Mouse (Mus musculus) left cerebral cortex, postnatal 14 days (tissue): ENCODE results near the gene Ecpas. TPM values are rescaled to one million over a fixed set of nuclear protein-coding genes. Genes with fewer than 3 reads are reported as not detected.

Experiments used
- DNase-seq, 2 experiments: peaks; one replicate each; pipeline ENCODE4 v3.0.0; 2021 to 2022; ENCODE audit warnings: low spot score in 2 of 2, mixed read lengths in 1 of 2
- intact Hi-C: fragments of 180-260 bp; cut with DNase I; formaldehyde crosslinking; loops from one replicate; pipeline ENCODE4 v1.15.1; 2025
- total RNA-seq, 2 experiments: library from RNA; stranded (reverse); gene quantifications; 2 replicates each; pipeline ENCODE4 v1.2.3; 2021

Ecpas gene
- total RNA-seq, 2 experiments from 2014 or later = 134 to 145 TPM

DNA sequence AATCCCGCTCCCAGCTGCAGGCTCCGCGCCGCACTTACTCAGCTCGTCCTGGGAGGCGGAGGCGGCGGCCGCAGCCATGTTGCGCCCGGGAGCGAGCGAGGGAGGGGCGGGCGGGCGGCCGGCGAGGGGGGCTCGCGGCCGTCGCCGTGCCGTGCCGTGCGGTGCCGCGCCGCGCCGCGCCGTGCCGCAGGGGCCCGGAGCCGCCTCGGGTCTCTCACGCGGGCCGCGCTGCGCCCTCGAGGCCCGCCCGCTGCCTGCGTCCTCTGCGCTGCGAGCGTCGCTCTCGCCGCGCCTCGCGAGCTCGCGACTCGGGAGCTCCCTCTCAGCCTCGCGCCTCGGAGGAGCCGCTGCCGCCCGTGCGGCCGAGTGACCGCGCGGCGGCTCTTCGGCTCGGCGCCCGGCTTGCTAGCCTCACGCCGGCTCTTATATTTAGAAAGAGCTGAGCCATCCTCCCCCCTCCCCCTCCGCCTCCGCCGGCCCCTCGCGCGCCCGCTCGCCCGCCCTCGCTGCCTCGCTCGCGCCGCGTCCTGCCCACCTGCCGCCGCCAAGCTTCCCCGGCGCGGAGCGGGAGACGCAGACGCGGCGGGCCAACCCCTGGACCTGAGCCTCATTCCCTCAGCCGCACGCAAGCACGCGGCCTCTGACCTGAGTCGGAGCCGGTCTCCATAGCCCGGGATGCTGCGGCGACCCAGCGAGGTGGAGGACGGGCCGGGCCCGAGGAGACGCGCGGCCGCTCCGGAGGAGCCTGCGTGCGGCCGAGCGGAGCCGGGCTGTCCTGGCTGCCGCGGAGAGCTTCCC is 519 bp downstream of the Ecpas start:
- DNase-seq = peak; percentile 57 to 58
- intact Hi-C loops = loop anchor here (2.0 kb wide), 1 partner anchor 31 kb away; the partner anchor contains the start of gene Zkscan16

DNA sequence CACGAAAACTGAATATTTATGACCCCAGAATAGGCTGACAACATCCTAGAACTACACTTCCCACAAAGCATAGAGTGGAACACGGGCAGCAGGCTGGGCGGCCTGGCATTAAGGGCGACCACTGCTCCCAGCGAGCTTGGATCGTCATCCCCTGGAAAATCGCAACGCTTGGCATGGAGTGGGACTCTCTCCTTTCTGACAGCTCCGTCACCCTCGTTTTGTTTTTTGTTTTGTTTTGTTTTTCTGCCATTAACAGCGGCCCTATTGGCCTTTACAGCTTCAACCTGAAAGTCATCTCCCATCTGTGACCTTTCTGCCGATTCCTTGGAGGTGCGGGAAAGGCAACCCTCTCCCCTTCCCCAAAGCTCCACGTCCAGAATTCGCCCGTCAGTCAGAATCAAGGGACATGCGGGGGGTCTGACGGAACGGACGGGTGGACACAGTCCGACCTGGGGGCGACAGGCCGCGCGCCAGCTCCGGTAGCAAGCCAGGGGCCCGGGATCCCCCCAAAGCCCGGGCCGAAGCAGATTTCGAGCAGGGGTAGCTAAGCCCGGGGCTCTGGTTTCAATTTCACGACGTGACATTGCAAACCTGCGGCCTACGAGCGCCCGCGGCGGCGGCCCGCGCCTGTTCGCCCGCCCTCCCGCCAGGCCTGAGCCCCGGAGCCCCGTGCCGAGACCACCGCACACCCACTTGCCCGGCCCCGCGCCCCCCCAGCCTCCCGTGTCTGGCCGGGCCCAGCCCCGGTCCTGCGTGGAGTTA is 1.3 kb downstream of the Ecpas start:
- DNase-seq = peak; percentile 45 to 68
- intact Hi-C loops = loop anchor here (2.0 kb wide), 1 partner anchor 32 kb away; the partner anchor contains the start of gene Zkscan16

DNA sequence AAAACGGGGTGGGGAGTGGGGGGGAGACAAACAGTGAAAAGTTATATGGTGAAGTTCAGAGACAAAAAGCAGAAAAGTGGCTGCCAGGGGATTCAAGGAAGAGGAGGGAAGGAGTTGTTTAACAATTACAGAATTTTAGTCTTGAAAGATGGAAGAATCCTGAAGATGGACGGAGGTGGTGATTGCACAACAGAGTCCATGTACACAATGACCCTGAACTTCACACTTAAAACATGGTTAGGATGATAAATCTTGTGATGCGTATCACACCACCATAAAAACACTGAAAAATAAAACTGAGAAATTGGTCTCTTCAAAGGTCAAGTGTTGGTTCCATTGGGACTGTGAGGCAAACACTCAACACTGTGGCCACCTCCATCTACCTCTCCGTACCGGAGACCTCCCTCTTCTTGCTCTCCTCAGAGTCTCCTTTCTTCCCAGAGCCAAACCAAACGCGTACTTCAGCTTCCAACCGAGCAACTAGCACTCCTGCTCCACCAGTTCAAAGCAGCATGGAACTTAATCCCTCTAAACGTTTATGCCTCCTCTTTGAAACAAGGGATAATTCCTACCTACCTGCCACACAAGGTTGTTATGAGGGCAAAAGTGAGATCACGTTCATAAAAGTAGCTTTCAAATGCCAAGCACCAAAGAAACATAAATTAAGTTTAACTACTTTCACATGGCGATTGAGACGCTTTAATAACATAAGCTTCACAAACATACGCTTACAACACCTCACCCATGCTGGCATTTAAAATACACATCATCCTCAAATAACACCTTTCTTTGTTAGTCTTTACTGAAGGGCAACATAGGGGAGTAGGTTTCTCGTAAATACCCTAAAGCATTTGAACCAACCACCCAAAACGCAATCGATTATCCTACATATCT is 2.1 kb downstream of the Ecpas start:
- no peak for DNase-seq
- intact Hi-C loops = loop anchor here (2.0 kb wide), 1 partner anchor 32 kb away; the partner anchor contains the start of gene Zkscan16

DNA sequence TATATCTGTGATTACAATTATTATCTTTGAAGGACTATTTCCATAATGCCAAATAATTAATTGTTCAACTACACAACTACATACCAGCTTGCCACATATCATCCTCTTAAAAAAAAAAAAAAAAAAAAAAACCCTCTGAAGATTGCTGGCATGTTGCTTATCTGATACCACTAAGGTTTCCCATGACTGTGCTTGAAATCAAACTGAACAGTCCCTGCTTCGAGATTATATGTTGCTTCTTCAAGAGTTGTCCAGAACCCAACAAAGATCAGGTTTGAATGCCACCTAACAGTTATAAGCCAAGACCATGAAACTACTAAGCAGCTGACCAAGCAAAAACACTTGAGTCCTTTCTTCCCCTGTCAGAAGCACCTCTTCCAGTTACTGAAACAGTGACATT is 5.1 kb downstream of the Ecpas start:
- intact Hi-C loops = no loop called here
- DNase-seq = no peak

DNA sequence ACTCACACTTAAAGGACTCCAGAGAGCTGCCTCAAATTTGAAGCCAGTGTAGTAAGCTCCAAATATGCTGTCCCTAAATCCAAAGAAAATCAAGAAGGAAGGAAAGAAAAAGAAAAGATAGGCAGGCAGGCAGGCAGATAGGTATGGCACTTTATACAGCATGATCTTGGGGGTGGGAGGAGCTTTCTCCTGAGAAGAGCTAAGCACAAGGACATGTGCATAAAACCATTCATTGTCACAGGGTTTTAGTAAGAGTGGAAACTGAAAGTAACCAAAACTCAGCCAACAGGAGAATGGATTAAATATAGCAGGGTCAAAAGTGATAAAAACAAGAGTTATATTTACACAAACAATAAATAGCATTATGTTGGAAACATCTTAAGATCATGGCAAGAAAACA is 14.2 kb downstream of the Ecpas start:
- no peak for DNase-seq
- intact Hi-C loops = no loop called here

DNA sequence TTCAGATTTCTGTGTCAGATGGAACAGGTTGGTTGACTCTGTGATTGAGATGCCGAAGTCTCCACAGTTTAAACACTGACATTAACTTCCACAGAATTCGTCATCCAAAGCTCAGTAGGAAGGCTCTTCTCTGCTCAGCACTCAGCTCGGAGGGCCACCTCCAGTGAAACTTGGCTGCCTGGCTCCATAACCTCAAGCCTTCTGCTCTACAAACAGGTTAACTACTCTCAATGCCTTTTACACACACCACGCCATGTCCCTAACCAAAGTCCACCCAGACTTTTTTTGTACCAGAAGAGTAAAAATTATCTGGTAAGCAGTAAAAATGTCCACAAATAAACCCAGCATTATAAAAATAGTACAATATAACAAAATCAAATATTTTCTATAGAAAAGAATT is 15.1 kb downstream of the Ecpas start:
- no peak for DNase-seq
- intact Hi-C loops = no loop called here

DNA sequence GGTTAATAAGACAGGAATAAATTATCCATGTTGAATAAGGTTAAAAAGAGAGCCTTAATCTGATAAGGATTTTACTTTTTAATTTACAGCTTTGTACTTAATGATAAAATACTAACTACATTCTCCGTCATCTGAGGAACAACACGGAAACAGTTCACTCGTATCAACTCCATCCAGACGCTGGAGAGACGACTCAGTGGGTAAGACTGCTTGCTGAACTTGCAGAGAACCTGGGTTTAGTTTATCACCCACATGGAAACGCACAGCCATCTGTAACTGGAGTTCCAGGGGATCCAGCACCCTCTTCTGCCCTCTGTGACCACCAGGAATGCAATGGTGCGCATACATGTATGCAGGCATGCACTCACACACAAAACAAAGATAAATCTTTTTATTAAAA is 18.1 kb downstream of the Ecpas start:
- intact Hi-C loops = no loop called here
- no peak for DNase-seq

DNA sequence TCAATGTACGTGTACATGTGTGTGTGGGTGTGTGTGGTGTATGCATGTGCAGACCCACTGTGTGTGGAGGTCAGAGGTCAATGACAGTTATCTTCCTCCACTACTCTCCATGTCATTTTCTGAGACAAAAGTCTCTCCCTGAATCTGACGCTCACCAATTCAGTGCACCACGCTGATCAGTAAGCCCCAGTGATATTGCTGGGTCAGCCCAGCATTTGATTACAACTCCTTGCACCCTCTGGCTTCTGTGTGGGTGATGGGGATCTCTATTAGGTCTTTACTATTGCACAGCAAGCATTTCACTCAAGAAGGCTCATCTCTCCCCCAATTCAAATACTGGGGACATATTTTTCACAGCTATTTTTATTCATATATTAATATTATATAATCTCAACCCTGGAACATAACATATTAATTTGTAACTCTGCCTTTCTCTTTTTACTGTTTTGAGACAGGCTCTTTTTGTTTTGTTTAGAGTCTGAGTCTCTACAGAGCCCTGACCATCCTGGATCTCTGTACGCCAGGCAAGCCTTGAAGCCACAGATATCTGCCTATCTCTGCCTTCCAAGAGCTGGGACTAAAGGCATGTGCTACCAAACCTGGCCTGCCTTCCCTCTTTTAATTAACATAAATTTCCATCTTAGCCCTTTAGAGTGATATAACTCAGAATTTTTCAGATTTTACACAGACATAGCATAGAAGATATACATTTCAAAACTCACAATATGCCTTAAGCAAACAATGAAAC is 22.3 kb downstream of the Ecpas start:
- no peak for DNase-seq
- intact Hi-C loops = no loop called here

DNA sequence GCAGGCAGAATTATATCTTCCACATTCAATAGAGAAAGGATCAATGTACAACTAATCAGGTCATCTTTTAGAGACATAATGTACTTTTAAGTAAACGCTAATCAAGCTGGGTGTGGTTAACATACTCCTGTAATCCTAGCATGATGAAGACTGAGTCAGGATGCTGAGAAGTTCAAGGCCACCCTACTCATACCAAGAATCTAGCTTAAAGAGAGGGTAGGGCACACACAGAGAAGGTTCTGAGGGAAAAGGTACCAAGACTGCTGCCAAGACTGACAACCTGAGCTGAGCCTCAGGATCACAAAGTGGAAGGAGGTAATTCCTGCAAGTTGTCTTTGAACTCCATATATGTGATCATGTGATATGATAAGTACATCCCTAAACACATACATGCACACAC is 24.0 kb downstream of the Ecpas start:
- DNase-seq = no peak
- intact Hi-C loops = no loop called here

DNA sequence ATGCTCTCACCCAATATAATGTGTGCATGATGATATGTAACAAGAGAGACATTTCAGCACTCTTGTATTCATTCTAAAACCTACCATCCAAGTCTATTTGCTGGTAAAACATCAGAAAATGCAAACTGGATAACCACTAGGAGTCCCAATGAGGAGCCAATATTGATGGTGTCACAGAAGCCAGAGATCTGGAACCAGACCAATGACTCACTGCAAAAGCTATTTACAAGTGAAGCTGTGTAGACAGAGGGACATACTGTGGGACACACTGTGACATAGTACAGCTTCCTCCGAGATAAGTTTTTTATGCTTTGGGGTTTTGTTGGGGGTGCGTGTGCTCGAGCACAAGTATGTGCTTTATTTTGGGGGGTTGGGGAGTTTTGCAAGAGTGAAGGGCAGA is 24.9 kb downstream of the Ecpas start:
- intact Hi-C loops = no loop called here
- DNase-seq = no peak

DNA sequence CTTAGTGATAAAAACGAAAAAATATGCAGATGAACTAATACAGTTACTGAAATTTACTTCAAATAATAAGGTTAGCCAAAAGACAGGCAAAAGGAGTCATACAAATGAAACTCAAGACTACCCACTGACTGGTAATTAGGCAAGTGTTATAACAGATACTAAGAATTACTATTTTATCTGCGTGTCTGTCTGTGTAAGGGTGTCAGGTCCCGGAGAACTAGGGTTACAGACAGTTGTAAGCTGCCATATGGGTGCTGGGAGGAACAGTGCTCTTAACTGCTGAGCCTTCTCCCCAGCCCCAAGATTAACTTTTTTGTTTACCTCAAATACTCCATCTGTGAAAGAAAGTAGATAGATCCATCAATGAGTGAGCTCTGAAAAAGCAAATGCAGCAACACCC is 25.8 kb downstream of the Ecpas start:
- intact Hi-C loops = no loop called here
- no peak for DNase-seq

DNA sequence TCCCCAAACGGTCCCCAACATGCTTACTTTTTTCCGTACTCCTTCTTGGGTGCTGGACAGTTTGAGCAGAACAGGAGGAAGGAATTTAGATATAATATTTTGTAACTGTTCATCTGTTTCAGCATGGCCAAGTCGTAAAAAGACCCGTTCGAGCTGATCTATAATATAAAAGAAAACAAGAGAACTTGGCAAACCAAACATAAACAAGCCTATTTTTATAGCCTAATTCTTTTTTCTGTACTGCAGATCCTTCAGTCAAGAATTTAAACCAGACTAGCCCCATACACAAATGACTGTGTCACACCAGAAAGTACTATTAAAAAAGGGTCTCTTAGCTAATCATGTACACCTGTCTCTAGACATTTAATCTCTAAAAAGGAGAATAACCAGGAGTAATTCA is 27.2 kb downstream of the Ecpas start:
- intact Hi-C loops = no loop called here
- DNase-seq = no peak

DNA sequence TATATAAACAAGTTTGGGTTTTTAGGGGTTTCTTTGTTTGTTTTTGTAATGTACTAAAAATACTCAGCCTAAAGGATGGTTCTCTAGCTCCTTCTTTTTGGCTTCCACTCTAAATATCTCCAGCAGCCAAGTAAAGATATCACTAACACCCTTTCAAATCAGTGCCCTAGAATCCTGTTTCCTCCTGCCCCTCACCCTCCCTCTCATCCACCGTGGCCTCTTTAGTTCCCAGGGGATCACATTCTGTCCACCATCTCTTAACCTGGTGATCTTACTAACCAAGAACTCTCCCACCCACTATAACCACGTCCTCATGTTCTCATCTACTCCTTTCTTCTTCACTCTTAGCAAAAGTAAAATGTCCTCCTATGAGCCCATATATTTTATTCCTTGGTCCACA is 28.7 kb downstream of the Ecpas start:
- intact Hi-C loops = no loop called here
- no peak for DNase-seq

DNA sequence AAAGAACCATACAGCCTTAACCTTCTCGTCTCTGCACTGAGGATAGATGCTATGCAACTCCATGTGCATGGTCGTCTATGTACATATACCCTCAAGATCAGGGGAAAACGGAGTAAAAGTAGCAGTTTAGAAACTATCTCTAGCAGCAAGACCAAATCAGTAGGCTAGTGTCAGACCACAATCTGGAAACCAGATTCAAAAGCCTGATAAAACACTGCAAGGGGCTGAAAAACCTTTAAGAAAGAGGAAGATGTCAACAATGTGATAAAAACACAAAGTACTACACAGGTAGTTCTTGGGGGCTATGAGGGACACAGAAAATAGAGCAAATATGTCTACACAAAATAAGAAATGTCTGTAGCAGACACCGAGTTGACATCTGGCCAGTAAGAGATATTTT is 38.2 kb downstream of the Ecpas start:
- DNase-seq = no peak
- intact Hi-C loops = no loop called here

DNA sequence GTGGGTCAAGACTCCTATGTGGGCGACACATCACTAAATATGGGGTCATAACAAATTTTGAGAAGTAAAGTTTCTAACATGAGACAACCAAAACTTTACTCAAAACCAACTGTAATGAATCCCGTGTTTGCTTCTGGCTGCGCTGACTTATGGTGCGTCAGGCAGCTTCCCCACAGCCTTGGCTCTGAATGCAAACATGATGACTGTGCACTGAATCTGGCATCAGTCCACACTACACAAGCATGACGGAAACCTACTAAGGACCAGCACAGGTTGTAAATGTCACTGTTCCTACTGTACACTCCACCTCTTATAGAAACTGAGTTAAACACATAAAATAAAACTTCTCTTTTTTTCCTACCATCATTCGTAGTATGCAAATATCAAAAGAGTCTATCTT is 45.3 kb downstream of the Ecpas start:
- intact Hi-C loops = no loop called here
- peak; percentile 19 to 22 for DNase-seq

DNA sequence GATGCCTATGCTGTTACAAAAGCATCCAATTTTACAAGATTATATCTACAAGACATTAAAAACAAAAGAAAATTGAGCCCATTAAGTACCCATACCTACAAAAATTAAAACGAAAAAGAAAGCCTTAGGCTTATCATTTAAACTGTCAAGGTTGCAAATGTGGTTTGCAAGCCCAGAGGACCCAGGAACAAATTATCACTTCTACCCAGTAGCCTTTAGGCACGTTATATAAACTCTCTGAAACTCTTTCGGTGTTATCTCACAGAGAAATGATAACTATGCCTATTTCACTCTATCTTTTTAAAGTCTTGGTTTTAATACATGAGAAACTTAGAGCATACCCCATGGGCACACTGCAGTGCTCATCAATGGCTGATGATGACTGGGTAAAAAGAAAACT is 79.6 kb downstream of the Ecpas start:
- no peak for DNase-seq
- intact Hi-C loops = no loop called here

DNA sequence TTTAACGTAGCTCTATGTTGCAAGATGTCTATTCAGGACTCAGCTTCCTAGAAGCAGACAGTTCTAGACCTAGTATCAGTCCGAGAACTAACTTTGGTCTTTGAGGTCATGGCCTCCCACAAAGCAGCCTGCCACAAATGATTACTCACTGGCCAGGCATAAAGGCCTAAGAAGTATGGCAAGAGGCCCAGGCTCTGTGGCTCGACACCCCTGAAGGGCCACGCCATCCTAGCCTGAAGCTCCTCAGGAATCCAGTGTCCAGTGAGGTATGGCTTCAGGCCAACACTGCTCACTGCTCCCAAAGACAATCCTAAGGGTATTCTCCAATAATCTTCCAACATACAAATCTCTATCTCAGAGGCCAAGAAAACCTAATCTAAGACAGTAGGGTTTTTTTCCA is 86.6 kb downstream of the Ecpas start:
- no peak for DNase-seq
- intact Hi-C loops = no loop called here

DNA sequence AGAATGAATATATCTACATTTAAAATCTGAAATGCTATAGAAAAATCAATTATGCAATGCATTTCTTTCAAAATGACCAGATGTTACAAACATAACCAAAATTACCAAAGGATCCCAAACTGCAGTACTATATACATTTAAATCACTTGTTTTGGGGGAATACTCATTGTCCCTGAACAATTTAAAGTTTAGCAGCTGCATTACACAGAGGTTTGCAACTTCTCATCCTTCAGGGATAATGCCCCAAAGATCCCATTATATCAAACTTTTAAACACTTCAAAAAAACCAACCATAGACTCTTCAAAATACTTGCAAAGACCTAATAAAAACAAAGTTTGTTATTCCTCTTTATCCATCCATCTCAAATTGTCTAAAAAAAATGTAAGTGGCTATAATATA is 124.9 kb downstream of the Ecpas start, which contains the start of gene Olfr267:
Olfr267 (minus strand) TSS at position 101 of the 400 bp plus-strand sequence.
- DNase-seq = no peak
- intact Hi-C loops = no loop called here

DNA sequence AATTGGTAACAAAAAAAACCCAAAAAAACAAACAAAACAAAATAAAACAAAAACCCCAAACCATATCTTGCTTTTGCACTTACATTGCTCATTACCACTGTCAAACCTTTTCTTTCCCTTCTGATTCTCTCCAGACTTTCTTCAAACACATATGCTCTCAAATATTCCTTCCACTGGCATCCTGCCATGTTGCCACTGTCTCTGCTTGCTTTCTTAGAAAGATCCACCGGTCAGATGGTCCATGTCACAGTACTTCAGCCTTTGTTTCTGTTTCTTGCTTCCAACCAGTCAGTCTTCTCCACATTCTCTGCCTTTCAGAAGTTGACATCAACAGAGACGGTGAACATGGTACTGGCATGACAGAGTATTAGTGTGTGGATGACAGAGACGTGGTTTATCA is 125.9 kb downstream of the Ecpas start:
- intact Hi-C loops = no loop called here
- DNase-seq = no peak
